Mouse (Mus musculus): ENCODE data around the gene Ccdc181. TPM values are rescaled to one million over a fixed set of nuclear protein-coding genes. Genes with fewer than 3 reads are reported as not detected.

The Ccdc181 gene
- polyA plus RNA-seq, 1 experiment, result 18.6 TPM

GRCm38 (mm10) chr1:164315266-164315665 is 39.9 kb downstream of the Ccdc181 start:
- peak in 1 of 2 experiments; percentile 20 for DNase-seq
- WGBS, result 69% methylated on average over 8 of the region's 8 CpGs
- Histone ChIP-seq H3K4me1 (ENCODE audit: control insufficient read depth, insufficient read depth, low read length) (no peaks in the 10 kb centered on the region; the same call in 1 of the 2 replicates), H3K27me3 (ENCODE audit: control insufficient read depth, insufficient read depth, low read length) (no peaks in the 10 kb centered on the region), H3K4me3 (replicated peaks; ENCODE audit: insufficient read depth, low read depth, low read length) (no peak overlapping the region), H3K27ac (ENCODE audit: insufficient read depth, low read length) (no peak overlapping the region)
- TF ChIP-seq CTCF (IDR thresholded peaks at IDR 0.05; ENCODE audit: borderline replicate concordance, insufficient read depth, low read depth, low read length) (peak; percentile 63), POLR2A (IDR thresholded peaks at IDR 0.05; ENCODE audit: borderline replicate concordance, insufficient read depth, low read length) (no peak)

GRCm38 (mm10) chr1:164316697-164317096 is 41.3 kb downstream of the Ccdc181 start:
- no peak overlapping the region for H3K27ac ChIP-seq (ENCODE audit: insufficient read depth, low read length)
- DNase-seq, result peak; percentile 66 to 81
- H3K27me3 ChIP-seq (ENCODE audit: control insufficient read depth, insufficient read depth, low read length), result no peaks in the 10 kb centered on the region
- no peak overlapping the region for H3K4me3 ChIP-seq (replicated peaks; ENCODE audit: insufficient read depth, low read depth, low read length)
- no peak for TF ChIP-seq POLR2A (IDR thresholded peaks at IDR 0.05; ENCODE audit: borderline replicate concordance, insufficient read depth, low read length)
- peak; percentile 95 for TF ChIP-seq CTCF (IDR thresholded peaks at IDR 0.05; ENCODE audit: borderline replicate concordance, insufficient read depth, low read depth, low read length)
- WGBS, result 24% methylated on average over 3 of the region's 3 CpGs
- H3K4me1 ChIP-seq (ENCODE audit: control insufficient read depth, insufficient read depth, low read length), result no peaks in the 10 kb centered on the region; the same call in 1 of the 2 replicates

GRCm38 (mm10) chr1:164317261-164317660 is 41.9 kb downstream of the Ccdc181 start:
- H3K27ac ChIP-seq (ENCODE audit: insufficient read depth, low read length), result no peak overlapping the region
- no peak for DNase-seq
- no peaks in the 10 kb centered on the region for H3K27me3 ChIP-seq (ENCODE audit: control insufficient read depth, insufficient read depth, low read length)
- WGBS, result 28% methylated on average over 9 of the region's 9 CpGs
- no peak overlapping the region for H3K4me3 ChIP-seq (replicated peaks; ENCODE audit: insufficient read depth, low read depth, low read length)
- no peaks in the 10 kb centered on the region; the same call in 1 of the 2 replicates for H3K4me1 ChIP-seq (ENCODE audit: control insufficient read depth, insufficient read depth, low read length)
- no peak for TF ChIP-seq CTCF (IDR thresholded peaks at IDR 0.05; ENCODE audit: borderline replicate concordance, insufficient read depth, low read depth, low read length)
- TF ChIP-seq POLR2A (IDR thresholded peaks at IDR 0.05; ENCODE audit: borderline replicate concordance, insufficient read depth, low read length), result no peak

- TF ChIP-seq CTCF (IDR thresholded peaks at IDR 0.05; ENCODE audit: borderline replicate concordance, insufficient read depth, low read depth, low read length), result no peak
- TF ChIP-seq POLR2A (IDR thresholded peaks at IDR 0.05; ENCODE audit: borderline replicate concordance, insufficient read depth, low read length), result no peak
- DNase-seq, result no peak
- no peak overlapping the region for H3K4me3 ChIP-seq (replicated peaks; ENCODE audit: insufficient read depth, low read depth, low read length)
- no peaks in the 10 kb centered on the region; the same call in 1 of the 2 replicates for H3K4me1 ChIP-seq (ENCODE audit: control insufficient read depth, insufficient read depth, low read length)
- H3K27me3 ChIP-seq (ENCODE audit: control insufficient read depth, insufficient read depth, low read length), result no peaks in the 10 kb centered on the region
- H3K27ac ChIP-seq (ENCODE audit: insufficient read depth, low read length), result no peak overlapping the region
- 92% methylated on average over 5 of the region's 5 CpGs for WGBS
Observed at GRCm38 (mm10) chr1:164318474-164318873, 43.1 kb downstream of the Ccdc181 start.

GRCm38 (mm10) chr1:164319542-164320140 is 44.3 kb downstream of the Ccdc181 start:
- no peak for DNase-seq
- H3K27ac ChIP-seq (ENCODE audit: insufficient read depth, low read length), result no peak overlapping the region
- no peak overlapping the region for H3K4me3 ChIP-seq (replicated peaks; ENCODE audit: insufficient read depth, low read depth, low read length)
- TF ChIP-seq CTCF (IDR thresholded peaks at IDR 0.05; ENCODE audit: borderline replicate concordance, insufficient read depth, low read depth, low read length), result no peak
- no peak for TF ChIP-seq POLR2A (IDR thresholded peaks at IDR 0.05; ENCODE audit: borderline replicate concordance, insufficient read depth, low read length)
- H3K4me1 ChIP-seq (ENCODE audit: control insufficient read depth, insufficient read depth, low read length), result no peaks in the 10 kb centered on the region; the same call in 1 of the 2 replicates
- WGBS, result 76% methylated on average over 14 of the region's 14 CpGs
- H3K27me3 ChIP-seq (ENCODE audit: control insufficient read depth, insufficient read depth, low read length), result no peaks in the 10 kb centered on the region

GRCm38 (mm10) chr1:164320731-164321130 is 45.3 kb downstream of the Ccdc181 start:
- DNase-seq, result peak in 1 of 2 experiments; percentile 11
- TF ChIP-seq POLR2A (IDR thresholded peaks at IDR 0.05; ENCODE audit: borderline replicate concordance, insufficient read depth, low read length) (no peak), CTCF (IDR thresholded peaks at IDR 0.05; ENCODE audit: borderline replicate concordance, insufficient read depth, low read depth, low read length) (no peak)
- H3K27me3 ChIP-seq (ENCODE audit: control insufficient read depth, insufficient read depth, low read length), result no peaks in the 10 kb centered on the region
- H3K4me3 ChIP-seq (replicated peaks; ENCODE audit: insufficient read depth, low read depth, low read length), result no peak overlapping the region
- no peak overlapping the region for H3K27ac ChIP-seq (ENCODE audit: insufficient read depth, low read length)
- 41% methylated on average over 5 of the region's 5 CpGs for WGBS
- H3K4me1 ChIP-seq (ENCODE audit: control insufficient read depth, insufficient read depth, low read length), result no peaks in the 10 kb centered on the region; the same call in 1 of the 2 replicates

- DNase-seq, result no peak
- H3K4me3 ChIP-seq (replicated peaks; ENCODE audit: insufficient read depth, low read depth, low read length), result no peak overlapping the region
- no peak overlapping the region for H3K27ac ChIP-seq (ENCODE audit: insufficient read depth, low read length)
- H3K4me1 ChIP-seq (ENCODE audit: control insufficient read depth, insufficient read depth, low read length), result no peaks in the 10 kb centered on the region; the same call in 1 of the 2 replicates
- 75% methylated on average over 10 of the region's 10 CpGs for WGBS
- TF ChIP-seq CTCF (IDR thresholded peaks at IDR 0.05; ENCODE audit: borderline replicate concordance, insufficient read depth, low read depth, low read length) (no peak), POLR2A (IDR thresholded peaks at IDR 0.05; ENCODE audit: borderline replicate concordance, insufficient read depth, low read length) (no peak)
- H3K27me3 ChIP-seq (ENCODE audit: control insufficient read depth, insufficient read depth, low read length), result no peaks in the 10 kb centered on the region
Observed at GRCm38 (mm10) chr1:164321408-164321807, 46.0 kb downstream of the Ccdc181 start.

GRCm38 (mm10) chr1:164322987-164323650 is 47.7 kb downstream of the Ccdc181 start:
- DNase-seq, result no peak
- 89% methylated on average over 8 of the region's 8 CpGs for WGBS
- no peak overlapping the region for H3K27ac ChIP-seq (ENCODE audit: insufficient read depth, low read length)
- no peaks in the 10 kb centered on the region for H3K27me3 ChIP-seq (ENCODE audit: control insufficient read depth, insufficient read depth, low read length)
- no peak overlapping the region for H3K4me3 ChIP-seq (replicated peaks; ENCODE audit: insufficient read depth, low read depth, low read length)
- H3K4me1 ChIP-seq (ENCODE audit: control insufficient read depth, insufficient read depth, low read length), result no peaks in the 10 kb centered on the region
- TF ChIP-seq POLR2A (IDR thresholded peaks at IDR 0.05; ENCODE audit: borderline replicate concordance, insufficient read depth, low read length) (no peak), CTCF (IDR thresholded peaks at IDR 0.05; ENCODE audit: borderline replicate concordance, insufficient read depth, low read depth, low read length) (no peak)
